Mouse (Mus musculus): ENCODE data around the gene Gm21860.
"Not testable (repeated sequence)": the region's sequence is repeated elsewhere in the genome, so short reads cannot be mapped to it uniquely, and the experiment has no call there.

Gene Gm21860

GRCm38 (mm10) chrY:90754721-90755120, at the start of gene Gm21860:
Gene Gm21860 (minus strand): TSS chrY:90754821.
- not testable (repeated sequence) for DNase-seq (ENCODE audit: low spot score in 2 of 2)

GRCm38 (mm10) chrY:90784438-90784837, 29.8 kb upstream of the Gm21860 start, which contains the start of gene Gm47283:
Gene Gm47283 (plus strand): TSS chrY:90784738.
- DNase-seq (ENCODE audit: low spot score in 2 of 2) = not testable (repeated sequence)

DNA sequence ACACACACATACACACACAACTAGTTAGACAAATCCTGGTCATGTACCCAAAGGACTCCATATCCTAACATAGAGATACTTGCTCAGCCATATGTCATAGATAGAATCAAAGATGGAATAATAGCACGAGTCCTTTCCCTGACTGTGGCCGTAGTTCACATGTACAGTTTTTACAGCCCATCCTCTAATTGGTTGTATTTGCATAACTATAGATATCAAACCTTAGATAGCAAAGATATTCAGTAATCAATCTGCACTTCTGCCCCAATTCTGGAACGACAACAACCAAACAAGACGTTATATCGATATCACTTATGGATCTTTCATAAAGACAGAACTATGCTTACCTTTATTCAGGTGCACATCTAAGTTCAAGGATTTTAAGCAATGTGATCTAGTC, 9.4 kb downstream of the Gm21860 start:
- not testable (repeated sequence) for DNase-seq (ENCODE audit: low spot score in 2 of 2)

- peak; percentile 78 to 97 for DNase-seq (ENCODE audit: low spot score in 2 of 2)
Measured at GRCm38 (mm10) chrY:90744381-90744981, 10.1 kb downstream of the Gm21860 start.

GRCm38 (mm10) chrY:90743811-90744220, 10.8 kb downstream of the Gm21860 start:
- peak in 1 of 2 experiments; percentile 5 for DNase-seq (ENCODE audit: low spot score in 2 of 2)

- peak; percentile 5 to 21 for DNase-seq (ENCODE audit: low spot score in 2 of 2)
Measured at GRCm38 (mm10) chrY:90743053-90743810, 11.4 kb downstream of the Gm21860 start.

GRCm38 (mm10) chrY:90742261-90743052, 12.2 kb downstream of the Gm21860 start:
- peak; percentile 3 to 9 for DNase-seq (ENCODE audit: low spot score in 2 of 2)

DNA sequence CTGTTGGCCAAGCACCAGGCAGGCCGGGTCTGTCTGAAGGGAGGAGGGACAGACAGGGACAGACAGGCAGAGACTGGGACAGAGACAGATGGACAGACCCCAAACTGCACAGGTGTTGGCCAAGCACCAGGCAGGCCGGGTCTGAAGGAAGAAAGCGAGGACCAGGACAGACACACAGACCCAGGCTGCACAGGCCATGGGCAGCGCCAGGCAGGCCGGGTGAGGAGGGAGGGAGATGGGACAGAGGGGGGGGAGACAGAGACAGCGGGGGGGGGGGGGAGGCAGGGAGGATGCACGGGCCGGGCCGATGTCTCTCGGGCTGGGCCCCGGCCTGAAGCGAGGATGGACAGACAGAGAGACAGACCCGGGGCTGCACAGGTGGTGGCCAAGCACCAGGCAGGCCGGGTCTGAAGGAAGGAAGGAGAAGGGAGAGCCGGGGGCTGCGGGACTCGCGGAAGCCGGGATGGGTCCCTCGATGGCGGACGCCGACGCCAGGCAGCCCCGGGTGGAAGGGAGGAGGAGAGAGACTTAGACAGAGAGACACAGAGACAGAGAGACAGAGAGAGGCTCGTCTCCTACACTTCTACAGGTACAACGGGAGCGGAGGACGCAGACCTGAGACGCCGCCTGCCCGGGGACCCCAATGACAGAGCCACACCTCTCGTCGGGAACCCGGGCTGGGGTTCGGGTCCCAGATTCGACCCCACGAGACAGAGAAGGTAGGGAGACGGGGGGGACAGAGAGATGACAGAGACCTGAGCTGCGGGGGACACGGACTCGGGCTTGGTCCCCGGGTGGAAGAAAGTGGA, 13.0 kb downstream of the Gm21860 start:
- peak; percentile 19 to 27 for DNase-seq (ENCODE audit: low spot score in 2 of 2)

- DNase-seq (ENCODE audit: low spot score in 2 of 2) = peak; percentile 22 to 44
Measured at GRCm38 (mm10) chrY:90741006-90741405, 13.6 kb downstream of the Gm21860 start.

GRCm38 (mm10) chrY:90740013-90740561, 14.5 kb downstream of the Gm21860 start:
- DNase-seq (ENCODE audit: low spot score in 2 of 2) = peak; percentile 43 to 70

DNA sequence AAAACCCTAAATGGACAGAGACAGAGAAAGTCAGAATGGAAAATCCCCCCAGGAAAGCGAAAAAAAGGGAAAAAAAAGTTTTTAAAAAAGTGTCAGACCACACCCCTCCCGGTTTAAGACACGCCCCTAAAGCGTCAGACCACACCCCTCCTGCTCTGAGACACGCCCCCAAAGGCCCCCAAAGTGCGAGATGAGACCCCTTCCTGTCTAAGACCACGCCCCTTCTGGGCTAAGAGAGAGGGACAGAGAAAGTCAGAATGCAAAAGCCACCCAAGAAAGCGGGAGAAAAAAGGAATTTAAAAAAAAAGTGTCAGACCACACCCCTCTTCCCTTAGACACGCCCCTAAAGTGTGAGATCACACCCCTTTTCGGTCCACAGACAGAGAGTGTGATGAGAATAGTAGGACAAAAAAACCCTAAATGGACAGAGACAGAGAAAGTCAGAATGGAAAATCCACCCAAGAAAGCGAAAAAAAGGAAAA, 15.0 kb downstream of the Gm21860 start:
- DNase-seq (ENCODE audit: low spot score in 2 of 2) = peak; percentile 36 to 60

- DNase-seq (ENCODE audit: low spot score in 2 of 2) = peak; percentile 27 to 64
Measured at GRCm38 (mm10) chrY:90738841-90739530, 15.6 kb downstream of the Gm21860 start.

DNA sequence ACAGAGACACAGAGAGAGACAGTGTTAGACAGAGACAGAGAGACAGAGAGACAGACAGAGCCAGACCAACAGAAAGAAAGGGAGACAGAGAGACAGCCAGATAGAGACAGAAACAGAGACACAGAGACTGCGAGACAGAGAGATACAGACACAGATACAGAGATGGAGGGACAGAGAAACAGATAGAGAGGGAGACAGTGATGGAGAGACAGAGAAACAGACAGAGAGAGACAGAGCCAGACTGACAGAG, 16.3 kb downstream of the Gm21860 start:
- no peak for DNase-seq (ENCODE audit: low spot score in 2 of 2)

DNA sequence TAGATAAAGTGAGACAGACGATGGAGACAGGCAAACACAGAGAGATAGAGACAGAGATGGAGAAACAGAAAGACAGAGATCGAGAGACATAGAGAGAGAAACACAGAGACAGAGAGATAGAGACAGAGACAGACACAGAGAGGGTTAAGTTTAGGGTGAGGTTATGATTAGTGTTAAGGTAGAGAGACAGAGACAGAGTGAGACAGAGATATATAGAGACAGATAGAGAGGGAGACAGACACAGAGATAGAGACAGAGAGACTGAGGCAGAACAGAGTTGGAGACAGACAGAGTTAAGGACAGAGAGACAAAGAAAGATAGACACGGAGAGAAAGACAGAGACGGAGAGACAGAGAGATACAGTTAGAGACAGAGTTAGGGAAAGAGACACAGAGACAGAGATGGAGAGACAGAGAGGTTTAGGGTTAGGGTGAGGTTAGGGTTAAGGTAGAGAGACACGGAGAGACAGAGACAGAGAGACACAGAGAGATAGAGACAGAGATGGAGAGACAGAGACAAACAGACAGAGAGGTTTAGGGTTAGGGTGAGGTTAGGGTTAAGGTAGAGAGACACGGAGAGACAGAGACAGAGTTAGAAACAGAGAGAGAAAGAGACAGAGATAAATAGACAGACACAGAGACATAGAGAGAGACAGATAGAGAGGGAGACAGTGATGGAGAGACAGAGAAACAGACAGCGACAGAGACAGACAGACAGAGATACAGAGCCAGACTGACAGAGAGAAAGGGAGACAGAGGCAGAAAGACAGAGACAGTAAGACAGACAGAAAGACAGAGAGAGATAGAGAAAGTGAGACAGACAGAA, 16.8 kb downstream of the Gm21860 start:
- peak in 1 of 2 experiments; percentile 15 for DNase-seq (ENCODE audit: low spot score in 2 of 2)

DNA sequence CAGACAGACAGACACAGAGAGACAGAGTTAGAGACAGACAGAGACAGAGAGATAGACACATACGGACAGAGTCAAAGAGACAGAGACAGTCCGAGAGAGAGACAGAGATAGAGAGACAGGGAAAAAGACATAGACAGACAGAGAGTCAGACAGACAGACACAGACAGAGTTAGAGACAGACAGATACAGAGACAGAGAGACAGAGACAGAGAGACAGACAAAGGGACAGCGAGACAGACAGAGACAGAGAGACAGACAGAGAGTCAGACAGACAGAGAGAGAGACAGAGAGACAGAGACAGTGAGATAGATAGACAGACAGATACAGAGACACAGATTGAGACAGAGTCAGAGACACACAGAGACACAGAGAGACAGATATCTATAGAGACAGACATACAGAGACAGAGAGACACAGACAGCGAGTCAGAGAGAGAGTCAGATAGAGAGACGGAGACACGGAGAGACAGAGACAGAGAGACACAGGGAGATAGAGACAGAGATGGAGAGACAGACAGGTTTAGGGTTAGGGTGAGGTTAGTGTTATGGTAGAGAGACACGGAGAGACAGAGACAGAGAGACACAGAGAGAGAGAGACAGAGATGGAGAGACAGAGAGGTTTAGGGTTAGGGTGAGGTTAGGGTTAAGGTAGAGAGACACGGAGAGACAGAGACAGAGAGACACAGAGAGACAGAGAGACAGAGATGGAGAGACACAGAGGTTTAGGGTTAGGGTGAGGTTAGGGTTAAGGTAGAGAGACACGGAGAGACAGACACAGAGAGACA, 18.2 kb downstream of the Gm21860 start:
- DNase-seq (ENCODE audit: low spot score in 2 of 2) = not testable (repeated sequence)

- DNase-seq (ENCODE audit: low spot score in 2 of 2) = not testable (repeated sequence)
Measured at GRCm38 (mm10) chrY:90735181-90735895, 19.3 kb downstream of the Gm21860 start.

GRCm38 (mm10) chrY:90734334-90734696, 20.3 kb downstream of the Gm21860 start:
- DNase-seq (ENCODE audit: low spot score in 2 of 2) = peak in 1 of 2 experiments; percentile 45

- DNase-seq (ENCODE audit: low spot score in 2 of 2) = peak in 1 of 2 experiments; percentile 18
Measured at GRCm38 (mm10) chrY:90733656-90734333, 20.8 kb downstream of the Gm21860 start.

All from thymus, postnatal 10 days (tissue).